Mouse (Mus musculus) liver, embryonic 14 days (tissue): ENCODE data around the gene Olfr1226. TPM values are rescaled to one million over a fixed set of nuclear protein-coding genes. Genes with fewer than 3 reads are reported as not detected.

Experiments used
- polyA plus RNA-seq: library from polyadenylated mRNA; depleted of rRNA; stranded (reverse); fragments of >200 nt; gene quantifications from 2 replicates; pipeline ENCODE4 v1.2.3, GENCODE M21; 2012; rRNA removed

Olfr1226 gene
- not detected in 2 replicates for polyA plus RNA-seq

GRCm38 (mm10) chr2:89199948-89200347 lies at the start of gene Olfr1226:
Olfr1226 (minus strand) TSS chr2:89200048.

GRCm38 (mm10) chr2:89174569-89174968 lies 25.3 kb downstream of the Olfr1226 start, which contains the start of gene Olfr1225:
Olfr1225 (minus strand) TSS chr2:89174669.

DNA sequence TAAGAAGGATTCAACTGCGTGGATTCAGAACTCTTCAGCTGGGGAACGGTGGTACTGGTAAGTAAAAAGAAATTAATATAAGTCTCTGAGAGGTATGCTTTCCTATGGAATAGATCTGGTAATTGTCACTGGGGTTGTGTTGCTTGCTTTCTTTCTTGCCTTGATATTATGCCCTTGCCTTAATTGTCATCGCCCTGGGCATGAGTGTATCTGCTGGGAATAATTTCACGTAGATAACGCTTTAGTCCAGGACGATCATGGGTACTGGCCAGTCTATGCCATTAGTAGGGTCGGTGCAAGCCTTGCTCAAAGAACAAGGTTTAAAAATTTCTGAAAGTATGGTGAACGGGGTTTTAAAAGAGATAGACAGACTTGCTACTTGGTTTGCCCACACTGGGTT lies 35.9 kb downstream of the Olfr1226 start, which contains the start of gene Olfr1224-ps1:
TSS of gene Olfr1224-ps1 (minus strand) at position 101 of the 400 bp plus-strand sequence.

DNA sequence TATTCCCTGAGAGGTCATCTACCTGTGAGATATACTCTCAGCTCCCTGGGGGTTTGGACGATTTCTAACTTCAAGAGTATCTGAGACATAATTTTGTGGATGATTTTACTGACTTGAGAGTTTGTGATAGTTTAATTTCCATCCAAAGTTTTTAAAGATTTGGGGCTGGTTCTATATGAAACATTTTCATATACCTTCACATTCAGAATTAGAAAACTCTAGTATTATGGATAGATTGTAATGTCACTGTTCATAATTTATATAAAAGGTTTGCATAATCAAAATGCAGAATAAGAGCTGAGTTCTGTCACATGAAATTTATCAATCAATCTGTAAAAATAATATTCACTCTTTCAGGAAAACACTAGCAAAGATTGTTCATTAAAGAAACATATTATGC lies 48.4 kb downstream of the Olfr1226 start, which contains the start of gene Olfr1223:
TSS of gene Olfr1223 (minus strand) at position 101 of the 400 bp plus-strand sequence.

Other genes starting within 250 kb of the Olfr1226 start
- not detected in 2 replicates for gene Olfr1212, start 246.1 kb downstream of the Olfr1226 start, polyA plus RNA-seq
- not detected in 2 replicates for gene Gm13762, start 219.8 kb downstream of the Olfr1226 start, polyA plus RNA-seq
- not detected in 2 replicates for gene Olfr1214, start 207.4 kb downstream of the Olfr1226 start, polyA plus RNA-seq
- not detected in 2 replicates for gene Olfr1215, start 193.1 kb downstream of the Olfr1226 start, polyA plus RNA-seq
- gene Olfr1216, start 181.7 kb downstream of the Olfr1226 start, polyA plus RNA-seq = not detected in 2 replicates
- gene Olfr1217, start 168.0 kb downstream of the Olfr1226 start, polyA plus RNA-seq = not detected in 2 replicates
- not detected in 2 replicates for gene Olfr1218, start 138.9 kb downstream of the Olfr1226 start, polyA plus RNA-seq
- not detected in 2 replicates for gene Olfr1219, start 116.5 kb downstream of the Olfr1226 start, polyA plus RNA-seq
- not detected in 2 replicates for gene Olfr1220, start 93.2 kb downstream of the Olfr1226 start, polyA plus RNA-seq
- not detected in 2 replicates for gene Olfr1221, start 82.8 kb downstream of the Olfr1226 start, polyA plus RNA-seq
- not detected in 2 replicates for gene Olfr1222, start 67.0 kb downstream of the Olfr1226 start, polyA plus RNA-seq
- gene Olfr1223, start 48.5 kb downstream of the Olfr1226 start, polyA plus RNA-seq = not detected in 2 replicates
- gene Olfr1224-ps1, start 36.0 kb downstream of the Olfr1226 start, polyA plus RNA-seq = not detected in 2 replicates
- gene Olfr1225, start 25.4 kb downstream of the Olfr1226 start, polyA plus RNA-seq = not detected in 2 replicates
- gene Olfr1228, start 54.0 kb upstream of the Olfr1226 start, polyA plus RNA-seq = not detected in 2 replicates
- gene Olfr1229, start 88.0 kb upstream of the Olfr1226 start, polyA plus RNA-seq = not detected in 2 replicates
- not detected in 2 replicates for gene Olfr1230, start 97.2 kb upstream of the Olfr1226 start, polyA plus RNA-seq
- gene Olfr1231, start 107.0 kb upstream of the Olfr1226 start, polyA plus RNA-seq = not detected in 2 replicates
- gene Olfr1232, start 129.6 kb upstream of the Olfr1226 start, polyA plus RNA-seq = not detected in 2 replicates
- not detected in 2 replicates for gene Olfr1233, start 142.3 kb upstream of the Olfr1226 start, polyA plus RNA-seq
- not detected in 2 replicates for gene Olfr1234, start 164.8 kb upstream of the Olfr1226 start, polyA plus RNA-seq
- not detected in 2 replicates for gene Olfr1238, start 209.6 kb upstream of the Olfr1226 start, polyA plus RNA-seq
- gene Olfr1239, start 220.4 kb upstream of the Olfr1226 start, polyA plus RNA-seq = not detected in 2 replicates
- not detected in 2 replicates for gene Olfr1240, start 243.0 kb upstream of the Olfr1226 start, polyA plus RNA-seq